Mouse (Mus musculus): ENCODE data around the gene Spi1. TPM values are rescaled to one million over a fixed set of nuclear protein-coding genes. Genes with fewer than 3 reads are reported as not detected.

The Spi1 gene
- polyA plus RNA-seq, 1 experiment from 2014 or later, result 3.6 TPM

GRCm38 (mm10) chr2:91062779-91063606 lies 19.2 kb upstream of the Spi1 start:
- WGBS, result 89% methylated on average over 16 of the region's 16 CpGs
- Histone ChIP-seq H3K27me3 (ENCODE audit: control insufficient read depth, insufficient read depth, low read length) (no peaks in the 10 kb centered on the region), H3K4me2 (ENCODE audit: low read depth, low read length) (no peak overlapping the region), H3K27ac (ENCODE audit: low read length) (peak overlapping the region; percentile 84), H3K9me3 (replicated peaks; ENCODE audit: control insufficient read depth, low read length) (no peaks in the 10 kb centered on the region), H3K36me3 (ENCODE audit: control insufficient read depth, insufficient read depth) (peaks cover 40% of the 10 kb centered on the region), H3K4me3 (ENCODE audit: low read length) (no peak overlapping the region), H3K9ac (ENCODE audit: low read length) (peak overlapping the region; percentile 18), H3K4me1 (ENCODE audit: control insufficient read depth, insufficient read depth, low read length) (peaks cover 37% of the 10 kb centered on the region)
- no peak for ATAC-seq (replicated peaks; ENCODE audit: extremely low read depth, insufficient read depth, low FRiP score)

GRCm38 (mm10) chr2:91064211-91064610 lies 18.0 kb upstream of the Spi1 start:
- Histone ChIP-seq H3K4me1 (ENCODE audit: control insufficient read depth, insufficient read depth, low read length) (peaks cover 47% of the 10 kb centered on the region), H3K4me2 (ENCODE audit: low read depth, low read length) (no peak overlapping the region), H3K36me3 (ENCODE audit: control insufficient read depth, insufficient read depth) (peaks cover 30% of the 10 kb centered on the region), H3K27ac (ENCODE audit: low read length) (no peak overlapping the region), H3K9ac (ENCODE audit: low read length) (no peak overlapping the region), H3K27me3 (ENCODE audit: control insufficient read depth, insufficient read depth, low read length) (no peaks in the 10 kb centered on the region), H3K9me3 (replicated peaks; ENCODE audit: control insufficient read depth, low read length) (no peaks in the 10 kb centered on the region), H3K4me3 (ENCODE audit: low read length) (no peak overlapping the region)
- ATAC-seq (replicated peaks; ENCODE audit: extremely low read depth, insufficient read depth, low FRiP score), result no peak
- 87% methylated on average over 6 of the region's 6 CpGs for WGBS

DNA sequence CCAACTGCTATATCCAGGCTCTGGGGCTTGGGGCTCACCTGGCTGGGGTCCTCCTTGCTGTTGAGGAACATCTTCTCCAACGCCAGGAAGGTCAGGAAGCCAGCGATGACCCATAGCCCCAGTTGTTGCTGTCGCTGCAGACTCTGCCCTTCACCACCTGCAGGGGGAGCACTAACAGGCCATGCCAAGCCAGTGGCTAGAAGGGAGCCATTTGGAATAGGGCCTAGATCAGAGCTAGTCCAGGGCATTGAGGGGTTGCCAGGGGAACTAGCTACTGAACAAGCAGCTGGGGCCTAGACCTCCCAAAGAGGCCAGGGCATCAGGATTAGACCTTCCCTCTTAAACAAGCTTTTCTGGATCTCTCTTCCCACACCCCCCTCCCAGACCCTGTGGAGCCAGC lies 16.6 kb upstream of the Spi1 start:
- H3K27me3 ChIP-seq (ENCODE audit: control insufficient read depth, insufficient read depth, low read length), result no peaks in the 10 kb centered on the region
- no peak overlapping the region for H3K9ac ChIP-seq (ENCODE audit: low read length)
- WGBS, result 50% methylated on average over 3 of the region's 3 CpGs
- no peak overlapping the region for H3K4me2 ChIP-seq (ENCODE audit: low read depth, low read length)
- peak overlapping the region; percentile 57 for H3K27ac ChIP-seq (ENCODE audit: low read length)
- H3K4me1 ChIP-seq (ENCODE audit: control insufficient read depth, insufficient read depth, low read length), result peaks cover 45% of the 10 kb centered on the region
- H3K9me3 ChIP-seq (replicated peaks; ENCODE audit: control insufficient read depth, low read length), result no peaks in the 10 kb centered on the region
- H3K4me3 ChIP-seq (ENCODE audit: low read length), result no peak overlapping the region
- peaks cover 24% of the 10 kb centered on the region for H3K36me3 ChIP-seq (ENCODE audit: control insufficient read depth, insufficient read depth)
- no peak for ATAC-seq (replicated peaks; ENCODE audit: extremely low read depth, insufficient read depth, low FRiP score)

GRCm38 (mm10) chr2:91066455-91066854 lies 15.7 kb upstream of the Spi1 start:
- peaks cover 24% of the 10 kb centered on the region for H3K36me3 ChIP-seq (ENCODE audit: control insufficient read depth, insufficient read depth)
- peak; percentile 19; the same call in 1 of the 2 replicates for ATAC-seq (replicated peaks; ENCODE audit: extremely low read depth, insufficient read depth, low FRiP score)

DNA sequence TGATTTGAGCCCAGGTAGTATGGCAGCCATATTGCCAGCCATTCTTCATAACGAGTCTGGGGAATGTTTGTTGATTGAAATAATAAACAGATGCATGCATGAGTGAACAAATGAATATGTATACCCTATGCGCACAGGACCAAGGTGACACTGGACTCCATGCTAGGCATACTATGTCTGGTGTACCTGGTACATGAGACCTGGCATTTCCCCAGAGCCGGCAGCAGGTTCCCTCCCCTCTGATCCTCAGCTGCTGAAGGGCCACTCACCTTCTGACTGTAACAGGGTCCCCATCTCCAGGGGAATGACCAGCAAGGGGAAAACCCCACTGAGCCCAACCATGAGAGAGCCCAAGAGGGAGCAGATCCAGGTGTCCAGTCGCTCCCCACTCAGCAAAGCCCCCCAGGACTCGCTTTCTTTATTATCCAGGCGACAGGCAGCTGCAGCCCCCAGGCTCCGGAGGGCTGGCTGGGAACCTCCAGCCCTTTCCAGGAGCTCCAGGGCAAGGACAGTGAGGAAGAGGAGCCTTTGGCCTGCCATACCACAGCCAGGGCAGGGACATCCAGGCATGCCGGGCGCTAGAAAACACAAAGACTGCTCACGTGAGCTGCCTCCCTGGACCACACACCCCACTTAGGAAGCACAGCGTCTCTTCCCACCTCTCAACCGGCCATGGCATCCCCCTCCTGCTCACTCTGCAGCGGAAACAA lies 13.9 kb upstream of the Spi1 start:
- WGBS, result 59% methylated on average over 13 of the region's 13 CpGs

More at GRCm38 (mm10) chr2:91066455-91066854, 15.7 kb upstream of the Spi1 start:
- no peaks in the 10 kb centered on the region for H3K9me3 ChIP-seq (replicated peaks; ENCODE audit: control insufficient read depth, low read length)
- peaks cover 43% of the 10 kb centered on the region for H3K4me1 ChIP-seq (ENCODE audit: control insufficient read depth, insufficient read depth, low read length)
- peak overlapping the region; percentile 67 for H3K27ac ChIP-seq (ENCODE audit: low read length)
- H3K27me3 ChIP-seq (ENCODE audit: control insufficient read depth, insufficient read depth, low read length), result no peaks in the 10 kb centered on the region
- H3K9ac ChIP-seq (ENCODE audit: low read length), result no peak overlapping the region
- no peak overlapping the region for H3K4me3 ChIP-seq (ENCODE audit: low read length)
- H3K4me2 ChIP-seq (ENCODE audit: low read depth, low read length), result no peak overlapping the region
- 48% methylated on average over 3 of the region's 3 CpGs for WGBS

GRCm38 (mm10) chr2:91068872-91069165 lies 13.4 kb upstream of the Spi1 start:
- Histone ChIP-seq H3K27ac (ENCODE audit: low read length) (peak overlapping the region; percentile 92), H3K9ac (ENCODE audit: low read length) (peak overlapping the region; percentile 84), H3K4me1 (ENCODE audit: control insufficient read depth, insufficient read depth, low read length) (peaks cover 29% of the 10 kb centered on the region), H3K4me2 (ENCODE audit: low read depth, low read length) (peak overlapping the region; percentile 85), H3K4me3 (ENCODE audit: low read length) (peak overlapping the region; percentile 69), H3K36me3 (ENCODE audit: control insufficient read depth, insufficient read depth) (peaks cover 12% of the 10 kb centered on the region), H3K27me3 (ENCODE audit: control insufficient read depth, insufficient read depth, low read length) (no peaks in the 10 kb centered on the region), H3K9me3 (replicated peaks; ENCODE audit: control insufficient read depth, low read length) (no peaks in the 10 kb centered on the region)
- WGBS, result 49% methylated on average over 6 of the region's 6 CpGs
- ATAC-seq (replicated peaks; ENCODE audit: extremely low read depth, insufficient read depth, low FRiP score), result no peak

More for the DNA sequence above, 13.9 kb upstream of the Spi1 start:
- no peak for ATAC-seq (replicated peaks; ENCODE audit: extremely low read depth, insufficient read depth, low FRiP score)
- peak overlapping the region; percentile 92 for H3K27ac ChIP-seq (ENCODE audit: low read length)
- peaks cover 14% of the 10 kb centered on the region for H3K36me3 ChIP-seq (ENCODE audit: control insufficient read depth, insufficient read depth)
- H3K4me2 ChIP-seq (ENCODE audit: low read depth, low read length), result peak overlapping the region; percentile 85
- H3K9me3 ChIP-seq (replicated peaks; ENCODE audit: control insufficient read depth, low read length), result no peaks in the 10 kb centered on the region
- no peaks in the 10 kb centered on the region for H3K27me3 ChIP-seq (ENCODE audit: control insufficient read depth, insufficient read depth, low read length)
- H3K4me3 ChIP-seq (ENCODE audit: low read length), result peak overlapping the region; percentile 69
- H3K4me1 ChIP-seq (ENCODE audit: control insufficient read depth, insufficient read depth, low read length), result peaks cover 29% of the 10 kb centered on the region
- peak overlapping the region; percentile 84 for H3K9ac ChIP-seq (ENCODE audit: low read length)

DNA sequence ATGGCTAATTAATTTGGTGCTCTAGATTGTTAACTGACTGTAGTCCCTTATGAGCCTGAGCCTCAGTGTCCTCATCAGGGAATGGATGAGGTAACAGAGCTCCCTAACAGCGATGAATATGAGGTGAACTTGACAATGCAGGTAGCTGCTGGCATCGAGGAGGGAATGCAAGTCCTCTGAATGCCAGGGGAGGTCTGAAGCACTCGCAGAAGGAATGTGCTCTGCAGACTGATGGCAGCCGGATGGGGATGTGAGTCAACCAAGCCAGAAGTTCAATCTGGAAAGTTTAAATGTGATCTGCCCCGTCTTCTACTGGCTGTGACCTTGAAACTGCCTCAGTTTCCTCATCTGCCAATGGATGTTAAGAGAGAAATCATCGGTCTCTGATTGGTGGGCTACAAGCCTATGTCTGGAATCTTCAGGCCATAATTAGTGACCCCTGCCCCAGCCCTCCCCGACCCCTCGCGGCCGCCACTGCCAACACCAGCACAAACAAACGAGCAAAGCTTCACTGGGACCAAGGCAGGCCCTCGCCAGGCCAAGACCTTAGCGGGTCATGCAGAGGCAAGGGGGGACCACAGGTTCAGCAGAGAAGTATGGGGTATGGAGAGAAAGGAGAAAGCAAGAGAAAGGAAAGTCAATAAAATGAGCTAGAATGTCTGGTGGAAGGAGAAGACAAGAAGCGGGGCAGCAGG lies 12.7 kb upstream of the Spi1 start:
- Histone ChIP-seq H3K36me3 (ENCODE audit: control insufficient read depth, insufficient read depth) (peaks cover 5% of the 10 kb centered on the region; the same call in 1 of the 2 replicates), H3K4me2 (ENCODE audit: low read depth, low read length) (peak overlapping the region; percentile 85), H3K4me1 (ENCODE audit: control insufficient read depth, insufficient read depth, low read length) (peaks cover 29% of the 10 kb centered on the region), H3K9ac (ENCODE audit: low read length) (peak overlapping the region; percentile 84), H3K27me3 (ENCODE audit: control insufficient read depth, insufficient read depth, low read length) (no peaks in the 10 kb centered on the region), H3K27ac (ENCODE audit: low read length) (peak overlapping the region; percentile 92), H3K4me3 (ENCODE audit: low read length) (peak overlapping the region; percentile 69), H3K9me3 (replicated peaks; ENCODE audit: control insufficient read depth, low read length) (no peaks in the 10 kb centered on the region)
- WGBS, result 6% methylated on average over 14 of the region's 14 CpGs
- no peak for ATAC-seq (replicated peaks; ENCODE audit: extremely low read depth, insufficient read depth, low FRiP score)

DNA sequence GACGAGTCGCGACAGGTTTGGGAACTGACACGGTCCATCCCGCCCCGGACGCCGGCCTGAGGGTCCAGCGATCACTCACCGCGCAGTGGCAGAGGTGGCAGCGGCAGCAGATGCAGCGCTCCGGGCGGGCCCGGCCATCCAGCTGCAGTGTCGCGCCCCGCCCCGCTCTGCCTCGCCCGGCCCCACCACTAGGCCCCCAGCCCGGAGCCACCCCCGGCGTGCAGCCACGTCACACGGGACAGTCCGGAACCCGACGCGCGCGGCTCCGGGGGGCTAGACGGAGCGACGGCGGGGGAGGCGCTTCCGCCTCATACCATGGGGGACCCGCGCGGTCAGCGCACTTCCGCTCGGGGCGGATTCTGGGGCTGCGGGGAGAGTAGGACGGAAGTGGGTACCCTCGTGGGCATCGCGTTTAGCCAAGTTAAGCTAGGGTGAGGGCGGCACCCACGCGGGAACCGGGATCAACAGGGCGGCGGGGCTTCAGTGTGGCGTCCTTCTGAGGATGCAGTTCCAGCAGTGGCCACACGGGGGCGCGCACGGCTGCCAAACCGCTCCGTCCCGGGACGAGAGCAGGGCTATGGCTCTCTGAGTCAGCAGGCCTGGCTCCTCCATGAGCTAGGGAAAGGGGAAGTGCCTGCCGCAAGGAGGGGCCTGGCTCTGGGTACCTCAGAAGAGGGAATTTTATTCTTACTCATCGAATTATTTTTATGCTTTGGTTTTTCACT lies 12.0 kb upstream of the Spi1 start, which contains the start of gene Slc39a13:
Slc39a13 (minus strand) TSS at position 342 of the 725 bp plus-strand sequence.
- peak within 1 kb of the TSS; percentile 84 for H3K9ac ChIP-seq (ENCODE audit: low read length)
- peak within 1 kb of the TSS; percentile 69 for H3K4me3 ChIP-seq (ENCODE audit: low read length)
- ATAC-seq (replicated peaks; ENCODE audit: extremely low read depth, insufficient read depth, low FRiP score), result peak; percentile 95
- H3K27me3 ChIP-seq (ENCODE audit: control insufficient read depth, insufficient read depth, low read length), result no peaks in the 10 kb centered on the region
- H3K4me1 ChIP-seq (ENCODE audit: control insufficient read depth, insufficient read depth, low read length), result peaks cover 29% of the 10 kb centered on the region
- H3K27ac ChIP-seq (ENCODE audit: low read length), result peak within 1 kb of the TSS; percentile 92
- WGBS, result under 1% methylated on average over 69 of the region's 69 CpGs
- H3K9me3 ChIP-seq (replicated peaks; ENCODE audit: control insufficient read depth, low read length), result no peaks in the 10 kb centered on the region
- peaks cover 2% of the 10 kb centered on the region; the same call in 1 of the 2 replicates for H3K36me3 ChIP-seq (ENCODE audit: control insufficient read depth, insufficient read depth)
- H3K4me2 ChIP-seq (ENCODE audit: low read depth, low read length), result peak within 1 kb of the TSS; percentile 85

All from heart, embryonic 16.5 days (tissue).